In the genomic region with DNA sequence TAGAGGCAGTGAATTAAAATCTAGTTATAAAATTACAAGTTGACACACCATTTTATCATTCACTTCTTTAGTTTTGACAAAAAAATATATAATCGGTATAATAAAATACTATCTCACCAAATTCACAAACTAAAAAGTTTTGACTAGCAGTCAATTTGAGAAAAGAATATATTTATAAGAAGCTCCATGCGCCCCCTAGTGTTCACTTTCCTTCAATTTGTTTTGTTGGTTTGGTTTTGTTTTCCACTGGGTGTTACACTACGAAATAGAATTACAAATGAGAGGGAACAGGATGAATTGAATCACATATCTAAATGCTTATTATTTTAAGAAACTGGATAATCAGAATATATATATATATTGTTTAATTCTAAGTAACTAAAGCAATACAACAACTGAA, we compare ENCODE assay signal across 10 mouse cellular contexts.
DNase-seq lines count a peak whose midpoint lies in the region; ATAC-seq and TF ChIP-seq lines count a peak whose summit lies in the region.
"Had no signal": no experiment of that assay in that cellular context is flagged by ENCODE, and none has a peak within 500 bp of the region (broad histone marks: within the 10 kb centered on the region; RNA-seq: fewer than 3 reads in every experiment).

No protein-coding gene starts in this region.

- 33% methylated on average over 3 of the region's 3 CpGs for WGBS in intestine, postnatal 0 days
- 31% methylated on average over 3 of the region's 3 CpGs for WGBS in intestine, embryonic 15.5 days
- 30% methylated on average over 3 of the region's 3 CpGs for WGBS in lung, adult 2 months

- no peaks in the 10 kb centered on the region for H3K4me1 ChIP-seq in intestine, postnatal 0 days (replicated peaks; ENCODE audit: control insufficient read depth, insufficient read depth, low read length)
- H3K4me1 ChIP-seq in intestine, embryonic 15.5 days (replicated peaks) = no peaks in the 10 kb centered on the region
- no peaks in the 10 kb centered on the region for H3K4me1 ChIP-seq in lung, adult 2 months (ENCODE audit: control insufficient read depth, insufficient read depth, low read length)
- H3K4me1 ChIP-seq: limb, embryonic 13.5 days had no signal

- peak; percentile 2 for DNase-seq in 3134 (ENCODE audit: extremely low read depth, insufficient read length, low spot score)
- peak; percentile 6 for DNase-seq in CD4-positive helper T cell, adult 2 months (ENCODE audit: low read depth, low spot score)
- DNase-seq in cerebellum, adult 9-11 months = peak; percentile 12
- DNase-seq in lung, adult 2 months = no peak
- no peak for DNase-seq in frontal cortex, postnatal 25 days (ENCODE audit: low spot score in 2 of 2)

- H3K27ac ChIP-seq in intestine, postnatal 0 days (ENCODE audit: low read depth, low read length) = no peak overlapping the region
- H3K27ac ChIP-seq in intestine, embryonic 15.5 days = no peak overlapping the region
- H3K27ac ChIP-seq: limb, embryonic 13.5 days had no signal

- H3K27me3 ChIP-seq in intestine, postnatal 0 days (replicated peaks; ENCODE audit: control insufficient read depth, insufficient read depth, low read length) = no peaks in the 10 kb centered on the region
- H3K27me3 ChIP-seq in intestine, embryonic 15.5 days (replicated peaks) = no peaks in the 10 kb centered on the region
- H3K27me3 ChIP-seq: limb, embryonic 13.5 days had no signal

- peak; percentile 62 for TF ChIP-seq CTCF in intestine, postnatal 0 days (IDR thresholded peaks at IDR 0.05; ENCODE audit: low read depth)
- TF ChIP-seq CTCF in lung, adult 2 months (IDR thresholded peaks at IDR 0.05; ENCODE audit: insufficient read depth, low read length) = peak; percentile 8; the same call in 1 of the 2 replicates

- no peak overlapping the region for H3K4me2 ChIP-seq in intestine, postnatal 0 days (replicated peaks; ENCODE audit: low read depth)
- H3K4me2 ChIP-seq in intestine, embryonic 15.5 days (replicated peaks) = no peak overlapping the region
- H3K4me2 ChIP-seq: limb, embryonic 13.5 days had no signal

- no peak overlapping the region for H3K9ac ChIP-seq in intestine, postnatal 0 days (ENCODE audit: low read depth, low read length)
- H3K9ac ChIP-seq in intestine, embryonic 15.5 days = no peak overlapping the region
- H3K9ac ChIP-seq: limb, embryonic 13.5 days had no signal

- TF ChIP-seq POLR2A in lung, adult 2 months (IDR thresholded peaks at IDR 0.05; ENCODE audit: borderline replicate concordance, extremely low read depth, low read depth, low read length) = no peak

- ATAC-seq in intestine, postnatal 0 days = no peak
- no peak for ATAC-seq in intestine, embryonic 15.5 days
- ATAC-seq in frontal cortex, adult (ENCODE audit: low TSS enrichment) = no peak

- no peaks in the 10 kb centered on the region for H3K9me3 ChIP-seq in intestine, postnatal 0 days (ENCODE audit: control insufficient read depth)
- no peaks in the 10 kb centered on the region for H3K9me3 ChIP-seq in intestine, embryonic 15.5 days
- H3K9me3 ChIP-seq: limb, embryonic 13.5 days had no signal

- no peak overlapping the region for H3K4me3 ChIP-seq in intestine, postnatal 0 days (ENCODE audit: low read depth, low read length)
- H3K4me3 ChIP-seq in intestine, embryonic 15.5 days (replicated peaks) = no peak overlapping the region
- no peak overlapping the region for H3K4me3 ChIP-seq in lung, adult 2 months (replicated peaks; ENCODE audit: extremely low read depth, low read depth, low read length)
- H3K4me3 ChIP-seq: erythroblast, embryonic 14.5 days; limb, embryonic 13.5 days had no signal

- H3K36me3 ChIP-seq in intestine, postnatal 0 days (ENCODE audit: control insufficient read depth, insufficient read depth) = no peaks in the 10 kb centered on the region
- H3K36me3 ChIP-seq in intestine, embryonic 15.5 days = no peaks in the 10 kb centered on the region
- H3K36me3 ChIP-seq: limb, embryonic 13.5 days had no signal

Comparison
In these comparisons a context has a peak if more than half of its experiments do, and no peak if none do; other contexts are left out.
1. DNase-seq: peak in 3134 (single experiment), CD4-positive helper T cell, adult 2 months (single experiment) and cerebellum, adult 9-11 months (single experiment); none in lung, adult 2 months (single experiment) and frontal cortex, postnatal 25 days (0 of 2).